Mouse (Mus musculus) neural tube, embryonic 13.5 days (tissue): ENCODE results near the gene Ccdc47. TPM values are rescaled to one million over a fixed set of nuclear protein-coding genes. Genes with fewer than 3 reads are reported as not detected.
"Not testable (repeated sequence)": the region's sequence is repeated elsewhere in the genome, so short reads cannot be mapped to it uniquely, and the experiment has no call there.

Experiments used
- ATAC-seq: fragments of 200-750 bp; cut with Nextera tagmentation; 2 replicates; pipeline ENCODE4 v1.8.0; 2017; ENCODE audit warnings: low read depth, mild to moderate bottlenecking, moderate TSS enrichment, moderate library complexity
- H3K27ac ChIP-seq: fragments of 300-500 bp; sonication (generic); replicated peaks from 2 replicates; pipeline ENCODE4 v1.5.1; 2015; ENCODE audit warnings: moderate library complexity, mild to moderate bottlenecking, inconsistent platforms
- H3K27me3 ChIP-seq: fragments of 300-500 bp; sonication (generic); 2 replicates; pipeline ENCODE4 v1.6.1; 2015; ENCODE audit warnings: mild to moderate bottlenecking, inconsistent platforms
- H3K36me3 ChIP-seq: fragments of 300-500 bp; sonication (generic); 2 replicates; pipeline ENCODE4 v1.6.1; 2015; ENCODE audit warnings: mild to moderate bottlenecking, inconsistent platforms
- H3K4me1 ChIP-seq: fragments of 300-500 bp; sonication (generic); replicated peaks from 2 replicates; pipeline ENCODE4 v1.6.1; 2015; ENCODE audit warnings: inconsistent platforms
- H3K4me2 ChIP-seq: fragments of 300-500 bp; sonication (generic); 2 replicates; pipeline ENCODE4 v1.6.1; 2015; ENCODE audit warnings: inconsistent platforms, mild to moderate bottlenecking, moderate library complexity
- H3K4me3 ChIP-seq: fragments of 300-500 bp; sonication (generic); 2 replicates; pipeline ENCODE4 v1.5.1; 2015; ENCODE audit warnings: mild to moderate bottlenecking, inconsistent platforms
- H3K9ac ChIP-seq: fragments of 300-500 bp; sonication (generic); 2 replicates; pipeline ENCODE4 v1.6.1; 2015; ENCODE audit warnings: moderate library complexity, mild to moderate bottlenecking, inconsistent platforms
- H3K9me3 ChIP-seq: fragments of 300-500 bp; sonication (generic); 2 replicates; pipeline ENCODE4 v1.6.1; 2016; ENCODE audit warnings: inconsistent platforms
- WGBS: fragments of 180-500 bp; shearing (Covaris S2); methylation state at CpG from one replicate; pipeline ENCODE4 v1.1.7; 2015; 5-methylcytosine and 5-hydroxymethylcytosine counted together
- polyA plus RNA-seq: library from polyadenylated mRNA; unstranded; fragments of >200 nt; fragmentation: Nextera tagmentation; extraction: Ambion mirVana; gene quantifications from 2 replicates; pipeline ENCODE4 v1.2.1, GENCODE M21; 2015

Ccdc47 gene
- polyA plus RNA-seq, 1 experiment from 2014 or later, result 96.7 TPM

DNA sequence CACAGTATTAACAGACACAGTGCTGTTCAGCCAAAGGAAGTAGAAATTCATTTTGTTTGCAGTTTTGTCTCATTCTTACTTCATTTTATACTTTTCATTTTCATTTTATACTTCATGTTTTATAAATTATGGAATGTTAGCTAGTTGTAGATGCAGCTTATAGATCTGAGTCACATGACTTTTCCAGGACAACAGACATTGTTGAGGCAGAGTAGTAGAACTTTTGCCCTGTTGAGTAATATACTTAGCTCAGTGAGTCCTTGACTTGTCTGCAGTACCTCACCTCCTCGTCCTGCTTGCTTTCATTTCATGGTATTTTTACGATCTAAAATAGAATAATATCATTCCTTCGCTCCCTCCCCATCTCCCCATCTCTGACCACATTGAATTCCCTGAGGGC is 4.5 kb upstream of the Ccdc47 start:
- peaks cover 41% of the 10 kb centered on the region for H3K4me1 ChIP-seq
- H3K9me3 ChIP-seq, result no peaks in the 10 kb centered on the region
- WGBS, result 87% methylated on average over 3 of the region's 3 CpGs
- no peaks in the 10 kb centered on the region for H3K27me3 ChIP-seq
- H3K4me2 ChIP-seq, result no peak overlapping the region
- H3K9ac ChIP-seq, result no peak overlapping the region
- ATAC-seq, result no peak
- H3K4me3 ChIP-seq, result no peak overlapping the region
- H3K36me3 ChIP-seq, result peaks cover 17% of the 10 kb centered on the region
- H3K27ac ChIP-seq, result no peak overlapping the region

DNA sequence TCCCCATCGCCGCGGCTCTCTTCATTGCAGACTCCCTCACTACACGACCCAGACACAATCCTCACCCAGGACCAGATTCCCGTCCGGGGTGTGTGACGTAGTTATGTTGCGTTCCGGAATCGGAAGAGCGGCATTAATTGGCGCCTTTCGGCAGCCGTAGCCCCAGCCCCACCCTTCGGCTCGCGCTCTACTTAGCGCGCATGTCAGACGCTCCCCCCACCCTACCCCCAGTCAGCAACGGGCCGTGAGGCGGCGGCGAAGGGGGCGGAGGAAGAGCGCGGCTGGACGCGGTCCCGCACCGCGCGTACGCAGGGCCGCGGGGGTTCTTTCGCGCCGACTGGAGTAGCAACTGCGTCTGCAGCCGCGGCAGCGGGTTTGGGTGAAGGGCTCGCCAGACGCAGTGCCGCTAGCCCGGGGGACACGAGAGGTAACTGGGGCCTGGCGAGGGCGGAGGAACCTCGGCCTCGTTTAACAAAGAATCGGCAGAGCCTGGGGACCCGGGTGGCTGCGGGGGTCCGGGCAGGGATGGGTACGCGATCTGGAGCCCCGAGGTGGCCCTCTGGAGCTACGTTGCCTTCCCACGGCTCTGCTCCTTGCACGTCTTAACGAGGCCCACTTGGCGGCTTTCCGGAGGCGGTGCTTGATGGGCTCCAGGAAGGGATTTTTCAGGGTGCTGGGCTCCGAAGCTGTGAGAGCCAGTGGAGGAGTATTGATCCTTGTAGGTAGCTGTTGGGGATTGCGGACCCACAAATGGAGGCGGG is 766 bp upstream of the Ccdc47 start, which contains the start of gene Ddx42:
TSS of gene Ddx42 (plus strand) at position 197 of the 761 bp plus-strand sequence.
- Histone ChIP-seq H3K4me1 (peaks cover 60% of the 10 kb centered on the region), H3K27me3 (no peaks in the 10 kb centered on the region), H3K4me2 (peak within 1 kb of the TSS; percentile 81), H3K36me3 (peaks cover 14% of the 10 kb centered on the region), H3K4me3 (peak within 1 kb of the TSS; percentile 97), H3K27ac (peak within 1 kb of the TSS; percentile 97), H3K9ac (peak within 1 kb of the TSS; percentile 98), H3K9me3 (no peaks in the 10 kb centered on the region)
- peak; percentile 96 for ATAC-seq
- under 1% methylated on average over 70 of the region's 70 CpGs for WGBS

DNA sequence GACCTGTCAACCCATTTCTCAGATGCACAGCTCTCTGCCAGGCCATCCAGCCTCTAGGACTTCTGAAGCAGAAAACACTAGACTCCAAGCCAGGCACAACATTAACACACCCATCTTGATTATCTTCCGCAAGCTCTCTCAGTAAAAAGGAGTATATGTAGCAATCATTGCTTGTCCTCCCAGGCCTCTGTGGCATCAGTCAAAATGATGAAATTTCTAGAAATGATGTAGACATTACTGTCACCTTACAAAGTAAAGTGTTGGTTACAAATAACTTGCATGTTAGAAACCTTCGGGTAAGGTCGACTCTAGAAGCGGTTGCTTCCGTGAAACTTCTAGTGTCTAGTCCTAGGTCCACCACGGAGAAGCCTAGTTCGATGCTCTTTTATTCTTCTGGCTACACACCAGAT is 689 bp downstream of the Ccdc47 start:
- peak overlapping the region; percentile 97 for H3K27ac ChIP-seq
- H3K4me2 ChIP-seq, result peak overlapping the region; percentile 81
- H3K27me3 ChIP-seq, result no peaks in the 10 kb centered on the region
- WGBS, result 35% methylated on average over 7 of the region's 7 CpGs
- H3K4me3 ChIP-seq, result peak overlapping the region; percentile 97
- H3K9me3 ChIP-seq, result no peaks in the 10 kb centered on the region
- no peak for ATAC-seq
- H3K9ac ChIP-seq, result peak overlapping the region; percentile 88
- peaks cover 27% of the 10 kb centered on the region for H3K36me3 ChIP-seq
- peaks cover 55% of the 10 kb centered on the region for H3K4me1 ChIP-seq

DNA sequence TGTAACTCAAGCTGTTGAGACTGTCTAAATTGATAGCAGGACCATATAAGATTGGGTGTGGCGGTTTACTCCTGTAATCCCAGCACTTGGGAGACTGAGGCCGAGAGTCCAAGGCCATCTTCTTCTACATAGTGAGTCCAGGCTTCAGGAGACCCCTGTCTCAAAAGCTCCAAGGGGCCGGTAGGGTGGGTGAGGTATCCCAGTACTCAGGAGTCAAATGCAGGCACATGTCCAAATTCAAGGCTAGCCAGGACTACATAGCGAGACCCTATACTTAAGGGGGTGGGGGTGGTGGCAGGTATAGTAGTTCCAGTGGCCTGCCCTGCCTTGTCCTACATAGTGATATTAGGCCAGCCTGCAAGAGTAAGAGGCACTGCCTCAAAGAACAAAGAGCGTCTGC is 1.3 kb downstream of the Ccdc47 start:
- no peak for ATAC-seq
- H3K4me1 ChIP-seq, result peaks cover 49% of the 10 kb centered on the region
- peaks cover 33% of the 10 kb centered on the region for H3K36me3 ChIP-seq
- H3K4me3 ChIP-seq, result peak overlapping the region; percentile 97
- 90% methylated on average over 5 of the region's 5 CpGs for WGBS
- H3K27me3 ChIP-seq, result no peaks in the 10 kb centered on the region
- no peaks in the 10 kb centered on the region for H3K9me3 ChIP-seq
- H3K4me2 ChIP-seq, result peak overlapping the region; percentile 81
- H3K9ac ChIP-seq, result peak overlapping the region; percentile 88
- no peak overlapping the region for H3K27ac ChIP-seq

DNA sequence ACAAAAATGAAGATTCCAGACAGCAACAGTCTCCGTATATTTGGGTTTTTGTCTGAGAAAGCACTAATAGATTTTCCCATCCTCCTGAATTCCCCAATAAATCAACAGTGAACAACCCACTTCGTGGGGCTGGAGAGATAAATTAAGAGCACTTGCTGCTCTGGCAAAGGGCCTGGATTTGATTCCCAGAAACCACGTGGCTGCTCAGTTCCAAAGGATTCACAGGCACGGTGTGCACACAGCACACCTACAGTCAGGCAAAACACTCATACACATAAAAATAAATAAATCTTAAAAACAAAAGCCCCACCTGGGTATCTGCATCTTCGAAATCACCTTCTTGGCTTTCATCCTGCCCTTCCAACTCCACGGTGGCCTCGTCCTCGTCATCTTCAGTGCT is 3.4 kb downstream of the Ccdc47 start:
- Histone ChIP-seq H3K27me3 (no peaks in the 10 kb centered on the region), H3K27ac (no peak overlapping the region), H3K4me2 (no peak overlapping the region), H3K4me3 (no peak overlapping the region), H3K4me1 (peaks cover 31% of the 10 kb centered on the region), H3K9ac (no peak overlapping the region), H3K9me3 (no peaks in the 10 kb centered on the region), H3K36me3 (peaks cover 53% of the 10 kb centered on the region)
- WGBS, result 87% methylated on average over 8 of the region's 8 CpGs
- no peak for ATAC-seq

DNA sequence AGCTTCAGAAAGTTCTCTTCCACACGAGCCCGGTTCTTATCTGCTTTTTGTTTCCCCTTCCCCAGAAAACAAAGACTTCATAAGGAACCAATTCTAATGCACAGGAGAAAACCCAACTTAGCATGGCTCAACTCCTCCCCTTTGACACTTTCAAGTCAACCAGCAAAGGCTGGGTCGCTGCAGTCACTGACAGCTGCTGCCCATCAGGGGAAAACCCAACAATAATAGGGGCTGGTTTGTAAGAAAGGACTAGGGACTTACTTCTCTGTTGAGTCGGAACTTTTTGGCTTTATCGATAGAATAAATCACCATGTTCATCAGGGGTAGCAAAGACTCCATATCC is 14.1 kb downstream of the Ccdc47 start, which contains the start of gene Strada:
TSS of gene Strada (minus strand) at position 46 of the 343 bp plus-strand sequence.
- Histone ChIP-seq H3K4me2 (no peak within 1 kb of the TSS), H3K9me3 (no peaks in the 10 kb centered on the region), H3K4me1 (no peaks in the 10 kb centered on the region), H3K27ac (no peak within 1 kb of the TSS), H3K9ac (no peak within 1 kb of the TSS), H3K27me3 (no peaks in the 10 kb centered on the region), H3K4me3 (no peak within 1 kb of the TSS), H3K36me3 (peaks cover 87% of the 10 kb centered on the region)
- ATAC-seq, result no peak
- 91% methylated on average over 5 of the region's 5 CpGs for WGBS

DNA sequence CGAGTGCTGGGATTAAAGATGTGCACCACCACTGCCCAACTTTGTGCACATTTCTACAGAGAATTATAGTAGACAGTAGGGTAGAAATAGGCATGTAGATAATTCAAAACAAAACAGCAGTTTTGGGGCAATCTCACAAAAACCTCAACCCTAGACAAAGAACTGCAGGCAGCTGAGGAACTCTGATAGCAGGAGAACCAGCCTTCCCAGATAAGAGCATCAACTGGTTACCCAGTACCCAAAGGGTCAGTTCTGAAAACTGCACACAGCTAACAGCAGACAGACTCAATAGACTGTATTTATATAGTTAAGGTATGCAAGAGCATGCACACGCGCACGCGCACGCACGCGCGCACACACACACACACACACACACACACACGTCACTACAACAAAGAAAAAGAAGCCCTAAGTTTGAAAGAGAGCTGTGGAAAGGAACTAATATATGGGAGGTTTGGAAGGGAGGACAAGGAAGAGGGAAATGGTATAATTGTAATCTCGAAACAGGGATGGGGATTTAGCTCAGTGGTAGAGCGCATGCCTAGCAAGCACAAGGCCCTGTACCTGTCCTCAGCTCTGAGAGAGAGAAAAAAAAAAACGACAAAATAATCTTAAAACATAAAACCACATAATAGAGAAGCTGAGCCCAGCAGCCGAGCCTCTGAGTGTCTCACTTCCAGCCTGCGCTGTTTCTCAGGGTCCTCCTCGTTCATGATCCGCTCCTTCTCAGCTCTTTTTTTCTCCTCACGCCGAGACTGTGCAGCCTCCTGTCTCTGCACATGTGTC is 14.6 kb downstream of the Ccdc47 start:
- no peak for ATAC-seq
- WGBS, result 96% methylated on average over 19 of the region's 19 CpGs

DNA sequence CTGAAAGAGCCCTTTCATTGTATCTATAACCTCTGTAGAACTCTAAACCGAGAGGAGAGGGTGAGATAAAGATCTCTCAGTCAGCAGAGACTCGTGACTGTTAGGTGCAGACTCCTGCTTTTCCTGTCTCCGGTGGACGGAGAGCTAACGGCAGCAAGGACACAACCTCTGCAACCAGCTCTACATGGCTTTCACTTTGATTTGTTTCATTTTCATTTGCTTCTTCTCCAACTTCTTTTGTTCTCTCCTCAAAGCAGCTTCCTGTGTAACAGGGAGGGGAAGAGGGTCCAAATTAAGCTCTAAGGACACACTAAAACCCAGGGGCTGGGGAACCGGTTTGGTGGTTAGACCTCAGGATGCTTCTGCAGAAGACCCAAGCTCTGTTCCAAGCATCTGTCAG is 15.4 kb downstream of the Ccdc47 start:
- 84% methylated on average over 6 of the region's 6 CpGs for WGBS
- Histone ChIP-seq H3K27me3 (no peaks in the 10 kb centered on the region), H3K4me3 (no peak overlapping the region), H3K9ac (no peak overlapping the region), H3K36me3 (peaks cover 86% of the 10 kb centered on the region), H3K27ac (no peak overlapping the region), H3K9me3 (no peaks in the 10 kb centered on the region), H3K4me2 (no peak overlapping the region), H3K4me1 (no peaks in the 10 kb centered on the region)
- ATAC-seq, result no peak

More for the DNA sequence above, 14.6 kb downstream of the Ccdc47 start:
- no peak overlapping the region for H3K4me2 ChIP-seq
- no peaks in the 10 kb centered on the region for H3K4me1 ChIP-seq
- H3K9me3 ChIP-seq, result no peaks in the 10 kb centered on the region
- H3K36me3 ChIP-seq, result peaks cover 87% of the 10 kb centered on the region
- H3K27me3 ChIP-seq, result no peaks in the 10 kb centered on the region
- no peak overlapping the region for H3K27ac ChIP-seq
- H3K9ac ChIP-seq, result no peak overlapping the region
- H3K4me3 ChIP-seq, result no peak overlapping the region

DNA sequence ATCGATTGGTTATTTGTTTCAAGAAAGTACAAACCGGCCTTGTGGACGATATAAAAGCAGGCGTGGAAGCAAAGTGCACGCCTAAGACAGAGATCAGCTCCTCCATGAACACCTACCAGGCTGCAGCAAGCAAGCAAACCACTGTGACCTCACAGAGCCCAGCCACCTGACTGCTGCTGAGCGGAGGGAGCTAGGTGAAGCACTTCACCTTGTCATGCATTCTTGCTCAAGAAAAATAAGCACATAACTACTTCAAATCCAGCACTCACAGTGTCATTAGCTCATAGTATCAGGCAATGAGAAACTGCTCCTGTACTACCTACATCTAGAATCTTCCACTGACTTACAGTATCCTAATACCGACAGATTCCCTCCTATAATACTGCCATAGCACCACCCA is 16.1 kb downstream of the Ccdc47 start:
- not testable (repeated sequence) for H3K4me1 ChIP-seq, ATAC-seq, H3K27me3 ChIP-seq, H3K9me3 ChIP-seq, H3K4me2 ChIP-seq, H3K27ac ChIP-seq, H3K9ac ChIP-seq, H3K4me3 ChIP-seq
- 94% methylated on average over 7 of the region's 7 CpGs for WGBS
- H3K36me3 ChIP-seq, result peaks cover 81% of the 10 kb centered on the region

DNA sequence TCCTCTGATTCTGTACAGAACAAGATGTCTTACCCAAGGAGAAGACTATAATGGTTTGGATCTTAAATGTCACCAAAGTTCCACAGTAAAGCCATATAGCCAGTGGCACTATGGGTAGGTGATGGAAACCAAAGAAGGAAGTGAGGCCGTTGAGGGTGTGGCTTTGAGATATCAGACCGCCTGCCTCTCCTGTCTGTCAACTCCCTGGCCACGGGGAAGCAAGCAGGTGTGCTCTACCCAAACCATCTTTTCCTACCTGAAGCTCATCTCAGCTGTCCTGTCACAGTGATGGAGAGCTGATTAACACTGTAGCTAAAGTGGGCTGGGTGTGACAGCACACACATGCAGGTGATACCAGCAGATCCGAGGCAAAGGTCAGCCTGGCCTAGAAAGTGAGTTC is 17.9 kb downstream of the Ccdc47 start:
- H3K9me3 ChIP-seq, result no peaks in the 10 kb centered on the region
- no peak overlapping the region for H3K4me3 ChIP-seq
- no peak overlapping the region for H3K27ac ChIP-seq
- no peak for ATAC-seq
- WGBS, result 92% methylated on average over 4 of the region's 4 CpGs
- H3K9ac ChIP-seq, result no peak overlapping the region
- peaks cover 6% of the 10 kb centered on the region for H3K4me1 ChIP-seq
- peaks cover 65% of the 10 kb centered on the region for H3K36me3 ChIP-seq
- no peaks in the 10 kb centered on the region for H3K27me3 ChIP-seq
- H3K4me2 ChIP-seq, result no peak overlapping the region

DNA sequence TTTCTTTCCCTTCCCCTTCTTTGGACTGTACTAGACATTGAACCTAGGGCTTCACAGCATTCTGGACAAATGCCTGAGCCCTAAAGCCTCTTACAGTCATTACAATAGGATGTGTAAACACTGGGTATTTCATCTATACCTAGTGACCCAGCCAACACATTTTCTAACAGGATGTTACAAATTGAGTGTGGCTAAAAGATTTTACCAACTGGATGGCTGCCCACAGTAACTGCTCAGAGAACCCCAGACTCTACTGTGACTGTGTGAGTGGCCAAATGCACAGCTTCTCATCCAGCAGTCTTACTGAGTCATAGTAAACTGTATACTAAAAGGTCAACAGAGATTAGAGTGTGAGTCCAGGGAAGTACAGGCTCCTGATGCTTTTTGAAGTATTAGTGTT is 20.8 kb downstream of the Ccdc47 start:
- Histone ChIP-seq H3K9ac (no peak overlapping the region), H3K9me3 (no peaks in the 10 kb centered on the region), H3K27me3 (no peaks in the 10 kb centered on the region), H3K4me3 (no peak overlapping the region), H3K27ac (no peak overlapping the region), H3K4me2 (no peak overlapping the region), H3K4me1 (peaks cover 15% of the 10 kb centered on the region), H3K36me3 (peaks cover 38% of the 10 kb centered on the region)
- ATAC-seq, result no peak

DNA sequence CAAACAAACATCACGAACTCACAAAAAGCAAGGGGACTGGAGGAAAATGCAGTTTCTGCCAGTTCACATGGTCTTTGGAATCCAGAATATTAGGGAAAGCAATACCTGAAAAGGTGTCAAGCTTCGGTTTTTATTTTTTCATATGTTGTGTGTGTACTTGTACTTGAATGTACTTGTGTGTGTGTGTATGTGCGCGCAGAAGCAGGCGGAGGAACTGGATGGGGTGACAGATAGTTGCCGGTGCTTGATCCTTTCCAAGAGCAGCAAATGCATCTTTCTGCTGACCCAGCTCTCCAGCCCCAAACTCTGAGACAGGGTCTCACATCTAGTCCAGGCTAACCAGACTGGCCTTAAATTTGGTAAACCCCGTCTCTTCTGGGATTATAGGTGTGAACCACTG is 21.3 kb downstream of the Ccdc47 start:
- ATAC-seq, result no peak
- H3K9ac ChIP-seq, result no peak overlapping the region
- H3K27ac ChIP-seq, result no peak overlapping the region
- WGBS, result 92% methylated on average over 7 of the region's 7 CpGs
- H3K36me3 ChIP-seq, result peaks cover 34% of the 10 kb centered on the region
- no peaks in the 10 kb centered on the region for H3K27me3 ChIP-seq
- peaks cover 15% of the 10 kb centered on the region for H3K4me1 ChIP-seq
- H3K9me3 ChIP-seq, result no peaks in the 10 kb centered on the region
- no peak overlapping the region for H3K4me2 ChIP-seq
- H3K4me3 ChIP-seq, result no peak overlapping the region
